Mouse (Mus musculus): Measurements from ENCODE around the gene Heyl. TPM values are rescaled to one million over a fixed set of nuclear protein-coding genes. Genes with fewer than 3 reads are reported as not detected.

The Heyl gene
- total and polyA plus RNA-seq, 2 experiments from 2014 or later = 3.5 to 5.1 TPM

DNA sequence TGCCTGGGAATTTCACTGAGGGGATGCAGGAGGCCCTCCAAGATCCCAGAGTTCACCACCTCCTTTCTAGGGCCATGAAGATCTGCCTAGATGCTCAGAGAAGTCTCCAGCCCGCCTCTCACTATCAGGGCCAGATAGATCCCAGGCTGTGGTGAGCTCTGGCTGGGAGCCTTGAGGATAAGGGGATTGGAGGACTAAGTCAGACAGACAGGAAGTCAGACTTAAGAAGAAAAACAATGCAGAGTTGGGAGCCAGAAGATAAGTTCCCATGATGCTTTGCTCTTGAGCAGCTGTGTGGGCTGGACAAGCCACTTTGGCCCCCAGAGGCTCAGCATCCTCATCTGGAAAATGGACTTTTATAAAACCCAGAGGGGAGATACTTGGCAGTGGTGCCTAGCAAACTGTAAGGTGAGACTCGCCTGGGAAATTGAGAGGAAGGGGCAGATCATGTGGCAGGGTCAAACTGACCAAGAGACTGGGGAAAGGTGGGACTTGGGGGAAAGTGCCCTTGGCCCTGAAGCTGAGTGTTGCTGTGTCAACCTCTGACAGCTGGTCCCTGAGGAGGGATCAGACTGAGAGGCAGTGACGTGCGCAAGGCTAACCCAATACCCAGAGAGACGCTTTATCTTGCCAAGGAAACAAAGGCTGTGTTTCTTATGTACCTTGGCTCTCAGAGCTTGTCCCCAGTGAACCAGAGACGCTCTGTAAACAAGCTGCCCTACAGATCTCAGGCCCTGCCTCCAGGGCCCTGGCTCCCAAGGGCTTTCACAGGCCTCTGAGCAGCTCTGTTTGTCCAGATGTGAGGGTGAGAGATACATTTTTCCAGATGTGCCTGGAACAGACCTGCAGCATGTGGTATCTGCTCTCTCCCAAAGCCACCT, 4.3 kb downstream of the Heyl start:
- 71% methylated on average over 6 of the region's 6 CpGs for WGBS
- no peak overlapping the region; the same call in 1 of the 2 replicates for H3K27ac ChIP-seq
- no peak overlapping the region for H3K4me2 ChIP-seq (ENCODE audit: low read depth, low read length)
- ATAC-seq (no peak), DNase-seq (ENCODE audit: low spot score) (no peak)
- no peak for TF ChIP-seq CTCF (IDR thresholded peaks at IDR 0.05; ENCODE audit: low read depth)
- H3K9ac ChIP-seq (replicated peaks; ENCODE audit: low read length) = no peak overlapping the region
- peaks cover 9% of the 10 kb centered on the region for H3K27me3 ChIP-seq (ENCODE audit: insufficient read depth, low read length)
- no peaks in the 10 kb centered on the region for H3K36me3 ChIP-seq (ENCODE audit: insufficient read depth, low read length)
- H3K4me1 ChIP-seq (ENCODE audit: insufficient read depth, low read length) = peaks cover 4% of the 10 kb centered on the region; the same call in 1 of the 2 replicates
- no peaks in the 10 kb centered on the region for H3K9me3 ChIP-seq (ENCODE audit: low read length)
- H3K4me3 ChIP-seq (ENCODE audit: low read length) = no peak overlapping the region

DNA sequence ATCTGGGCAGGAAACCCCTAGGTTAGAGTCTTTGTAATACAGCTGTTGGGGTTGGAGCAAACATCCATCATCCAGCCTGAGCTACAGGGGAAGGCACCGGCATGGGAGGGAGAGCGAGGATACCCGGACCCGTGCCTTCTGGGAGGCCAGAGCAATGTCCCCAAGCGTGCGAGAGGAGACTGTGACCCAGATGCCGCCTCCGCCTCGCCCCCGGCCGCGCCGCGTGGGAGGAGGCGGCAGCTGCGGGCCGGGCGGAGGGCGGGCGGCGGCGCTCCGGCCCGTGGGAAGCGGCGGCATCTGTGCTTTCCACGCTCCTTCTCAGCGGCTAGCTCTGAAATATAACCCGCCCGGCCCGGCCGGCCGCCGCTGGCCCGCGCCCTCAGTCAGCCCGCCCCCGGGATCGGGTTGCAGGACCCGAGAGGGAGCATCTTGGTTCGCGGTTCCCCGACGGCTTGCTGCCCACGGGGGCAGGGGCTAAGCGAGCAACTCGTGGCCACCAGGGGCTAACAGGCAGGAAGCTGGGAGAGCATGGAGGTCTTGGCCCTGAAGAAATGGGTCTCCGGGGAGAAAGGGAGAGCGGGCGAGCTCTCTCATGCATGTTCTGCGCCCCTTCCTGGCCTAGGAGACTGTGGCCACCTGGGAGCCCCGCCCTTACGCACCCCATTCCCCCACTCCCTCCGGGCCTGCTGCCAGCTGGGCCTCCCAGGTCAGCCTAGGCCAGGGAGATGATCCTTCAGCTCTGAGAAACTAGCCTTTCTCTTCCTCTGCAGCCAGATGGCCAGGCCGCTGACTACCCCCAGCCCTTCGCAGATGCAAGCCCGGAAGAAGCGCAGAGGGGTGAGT, 6.2 kb downstream of the Heyl start:
- no peaks in the 10 kb centered on the region for H3K36me3 ChIP-seq (ENCODE audit: insufficient read depth, low read length)
- 5% methylated on average over 55 of the region's 58 CpGs for WGBS
- H3K27ac ChIP-seq = peak overlapping the region; percentile 11; the same call in 1 of the 2 replicates
- H3K27me3 ChIP-seq (ENCODE audit: insufficient read depth, low read length) = peaks cover 4% of the 10 kb centered on the region; the same call in 1 of the 2 replicates
- DNase-seq (ENCODE audit: low spot score) = peak; percentile 34
- no peaks in the 10 kb centered on the region for H3K9me3 ChIP-seq (ENCODE audit: low read length)
- peak; percentile 64 for ATAC-seq
- H3K4me1 ChIP-seq (ENCODE audit: insufficient read depth, low read length) = peaks cover 4% of the 10 kb centered on the region; the same call in 1 of the 2 replicates
- peak overlapping the region; percentile 53 for H3K4me2 ChIP-seq (ENCODE audit: low read depth, low read length)
- peak overlapping the region; percentile 29 for H3K4me3 ChIP-seq (ENCODE audit: low read length)
- H3K9ac ChIP-seq (replicated peaks; ENCODE audit: low read length) = peak overlapping the region; percentile 38; the same call in 1 of the 2 replicates
- TF ChIP-seq CTCF (IDR thresholded peaks at IDR 0.05; ENCODE audit: low read depth) = no peak; the same call in 1 of the 2 replicates

DNA sequence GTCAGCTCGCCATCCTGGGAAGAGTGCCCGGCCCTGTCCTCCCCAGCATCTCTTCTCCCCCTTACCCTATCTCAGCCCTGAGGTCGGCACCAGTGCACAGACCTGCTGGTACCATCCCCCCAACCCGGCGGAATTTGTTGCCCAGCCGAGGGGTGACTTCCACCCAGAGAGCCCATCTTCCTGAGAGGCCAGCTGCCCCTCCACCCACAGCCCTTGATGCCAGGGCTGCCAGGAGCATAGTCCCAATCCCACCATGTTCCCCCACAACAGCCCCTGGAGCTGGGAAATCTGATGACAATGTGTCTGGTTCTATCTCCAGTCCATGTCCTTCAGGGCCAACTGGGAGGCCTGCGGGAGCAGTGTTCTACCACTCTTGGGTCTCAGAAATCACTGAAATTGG, 12.9 kb downstream of the Heyl start:
- DNase-seq (ENCODE audit: low spot score) = no peak
- Histone ChIP-seq H3K36me3 (ENCODE audit: insufficient read depth, low read length) (no peaks in the 10 kb centered on the region), H3K4me3 (ENCODE audit: low read length) (no peak overlapping the region), H3K4me1 (ENCODE audit: insufficient read depth, low read length) (0 out of 2 replicates have a peak, but pooled peaks cover 4% of the 10 kb centered on the region), H3K9me3 (ENCODE audit: low read length) (no peaks in the 10 kb centered on the region), H3K27ac (no peak overlapping the region), H3K4me2 (ENCODE audit: low read depth, low read length) (no peak overlapping the region), H3K9ac (replicated peaks; ENCODE audit: low read length) (no peak overlapping the region), H3K27me3 (ENCODE audit: insufficient read depth, low read length) (no peaks in the 10 kb centered on the region)
- TF ChIP-seq CTCF (IDR thresholded peaks at IDR 0.05; ENCODE audit: low read depth) = no peak
- 90% methylated on average over 7 of the region's 7 CpGs for WGBS
- ATAC-seq = no peak

DNA sequence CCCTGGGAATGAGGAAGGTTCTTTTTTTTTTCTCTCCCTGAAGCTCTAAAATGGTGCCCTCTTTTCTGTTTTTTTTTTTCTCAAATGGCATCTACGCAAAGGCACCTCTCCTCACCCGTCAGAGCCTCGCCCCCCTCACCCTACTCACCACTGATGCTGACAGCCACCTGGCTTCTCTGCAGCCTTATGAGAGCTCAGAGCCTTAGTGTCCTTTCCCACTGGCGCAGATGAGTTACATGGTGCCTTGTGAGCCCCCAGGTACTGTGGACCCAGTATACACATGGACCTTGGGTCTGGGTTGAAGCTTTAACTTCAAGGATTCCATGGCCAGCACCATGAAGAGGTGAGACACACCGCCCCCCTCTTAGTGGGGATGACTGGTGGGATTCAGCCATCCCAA, 13.3 kb downstream of the Heyl start:
- H3K4me3 ChIP-seq (ENCODE audit: low read length) = no peak overlapping the region
- no peak overlapping the region for H3K4me2 ChIP-seq (ENCODE audit: low read depth, low read length)
- H3K27me3 ChIP-seq (ENCODE audit: insufficient read depth, low read length) = no peaks in the 10 kb centered on the region
- no peaks in the 10 kb centered on the region for H3K36me3 ChIP-seq (ENCODE audit: insufficient read depth, low read length)
- no peak for TF ChIP-seq CTCF (IDR thresholded peaks at IDR 0.05; ENCODE audit: low read depth)
- 0 out of 2 replicates have a peak, but pooled peaks cover 4% of the 10 kb centered on the region for H3K4me1 ChIP-seq (ENCODE audit: insufficient read depth, low read length)
- H3K9me3 ChIP-seq (ENCODE audit: low read length) = no peaks in the 10 kb centered on the region
- WGBS = 92% methylated on average over 5 of the region's 5 CpGs
- H3K9ac ChIP-seq (replicated peaks; ENCODE audit: low read length) = no peak overlapping the region
- no peak for DNase-seq (ENCODE audit: low spot score)
- ATAC-seq = no peak
- no peak overlapping the region for H3K27ac ChIP-seq

DNA sequence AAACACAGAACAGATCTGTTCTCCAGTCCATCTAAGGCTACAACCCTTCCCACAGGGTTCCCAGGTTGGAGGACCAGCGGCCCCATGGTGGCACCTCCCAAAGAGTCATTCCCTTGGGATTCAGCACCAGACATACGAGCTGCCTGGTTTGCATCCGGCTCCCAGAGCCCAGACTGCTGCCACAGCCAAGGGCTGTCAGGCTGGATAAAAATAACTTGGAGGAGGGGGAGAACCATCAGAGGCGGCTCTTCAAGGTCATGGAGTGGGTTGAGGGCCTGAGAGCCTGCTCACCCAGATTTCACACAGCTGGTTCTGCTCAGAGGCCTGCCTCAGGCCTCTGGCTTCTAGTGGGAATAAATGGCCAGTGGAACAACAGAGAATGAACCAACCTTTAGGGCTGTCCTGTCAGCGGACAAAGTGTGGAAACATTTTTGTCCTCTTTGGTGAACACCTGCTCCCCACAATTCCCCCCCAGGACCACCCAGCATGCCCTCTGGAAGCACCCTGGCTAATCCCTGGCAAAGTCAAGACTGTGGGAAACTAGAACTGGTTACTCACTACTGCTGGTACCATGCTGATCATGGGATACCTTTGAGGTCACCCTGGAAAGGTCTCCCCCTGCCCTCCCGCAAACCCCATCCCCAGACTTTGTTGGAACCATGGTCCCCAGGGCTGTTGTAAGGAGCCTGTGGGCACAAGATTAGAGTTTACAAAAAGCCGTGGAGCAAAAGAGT, 14.0 kb downstream of the Heyl start:
- H3K4me2 ChIP-seq (ENCODE audit: low read depth, low read length) = no peak overlapping the region
- ATAC-seq (no peak), DNase-seq (ENCODE audit: low spot score) (no peak)
- no peaks in the 10 kb centered on the region for H3K36me3 ChIP-seq (ENCODE audit: insufficient read depth, low read length)
- H3K4me1 ChIP-seq (ENCODE audit: insufficient read depth, low read length) = 0 out of 2 replicates have a peak, but pooled peaks cover 4% of the 10 kb centered on the region
- no peak overlapping the region for H3K4me3 ChIP-seq (ENCODE audit: low read length)
- no peaks in the 10 kb centered on the region for H3K27me3 ChIP-seq (ENCODE audit: insufficient read depth, low read length)
- H3K9ac ChIP-seq (replicated peaks; ENCODE audit: low read length) = no peak overlapping the region
- TF ChIP-seq CTCF (IDR thresholded peaks at IDR 0.05; ENCODE audit: low read depth) = no peak
- H3K9me3 ChIP-seq (ENCODE audit: low read length) = no peaks in the 10 kb centered on the region
- 61% methylated on average over 7 of the region's 7 CpGs for WGBS
- no peak overlapping the region for H3K27ac ChIP-seq

DNA sequence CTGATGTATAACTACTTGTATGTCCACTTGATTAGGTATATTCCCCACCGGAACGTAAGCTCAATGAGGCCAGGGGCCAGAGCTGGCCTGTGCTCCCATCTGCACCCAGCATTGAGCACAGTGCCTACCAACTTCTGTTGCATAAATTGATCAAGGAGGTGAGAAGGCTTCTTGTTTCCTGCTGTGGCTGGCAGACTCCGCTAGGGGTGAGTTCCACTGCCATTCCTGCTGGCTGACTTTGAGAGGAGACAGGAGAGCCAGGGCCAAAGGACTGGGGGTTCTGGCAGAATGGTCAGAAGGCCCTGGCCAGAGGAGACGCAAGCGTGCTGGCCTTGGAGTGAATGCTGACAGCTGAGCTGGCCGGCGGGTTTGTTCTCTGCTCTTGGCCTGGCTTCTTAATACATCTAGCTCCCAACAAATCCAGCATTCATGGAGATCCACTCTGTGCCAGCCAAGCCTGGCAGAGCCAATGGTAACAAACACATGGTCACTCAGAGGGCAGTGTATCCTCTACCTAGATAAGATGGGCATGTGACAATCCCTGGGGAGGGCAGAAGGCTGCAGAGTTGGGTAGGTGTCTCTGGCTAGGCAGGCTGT, 15.7 kb downstream of the Heyl start:
- Histone ChIP-seq H3K27me3 (ENCODE audit: insufficient read depth, low read length) (no peaks in the 10 kb centered on the region), H3K4me2 (ENCODE audit: low read depth, low read length) (no peak overlapping the region), H3K9me3 (ENCODE audit: low read length) (no peaks in the 10 kb centered on the region), H3K36me3 (ENCODE audit: insufficient read depth, low read length) (no peaks in the 10 kb centered on the region), H3K9ac (replicated peaks; ENCODE audit: low read length) (no peak overlapping the region), H3K4me1 (ENCODE audit: insufficient read depth, low read length) (0 out of 2 replicates have a peak, but pooled peaks cover 4% of the 10 kb centered on the region), H3K4me3 (ENCODE audit: low read length) (no peak overlapping the region), H3K27ac (0 out of 2 replicates have a peak overlapping the region, but pooled peaks have one; percentile 48)
- ATAC-seq (peak; percentile 86), DNase-seq (ENCODE audit: low spot score) (peak; percentile 80)
- WGBS = 60% methylated on average over 7 of the region's 7 CpGs
- peak; percentile 46 for TF ChIP-seq CTCF (IDR thresholded peaks at IDR 0.05; ENCODE audit: low read depth)
